Mouse (Mus musculus): ENCODE measurements around the gene Trip4. TPM values are rescaled to one million over a fixed set of nuclear protein-coding genes. Genes with fewer than 3 reads are reported as not detected.
A peak's percentile ranks its signal among the peaks of the same experiment; 100 is the strongest.

The Trip4 gene
- total RNA-seq, 2 experiments from 2014 or later, result 38.1 to 41.6 TPM

GRCm38 (mm10) chr9:65833640-65834039 is 75.0 kb downstream of the Trip4 start:
- DNase-seq, result no peak

- DNase-seq, result no peak
These were observed 75.4 kb downstream of the Trip4 start for GRCm38 (mm10) chr9:65833230-65833629.

- DNase-seq, result no peak
These were observed 76.6 kb downstream of the Trip4 start for GRCm38 (mm10) chr9:65832041-65832440.

- DNase-seq, result no peak
These were observed 77.4 kb downstream of the Trip4 start for GRCm38 (mm10) chr9:65831164-65831563.

- DNase-seq, result no peak
These were observed 78.3 kb downstream of the Trip4 start for GRCm38 (mm10) chr9:65830255-65830654.

- no peak for DNase-seq
These were observed 79.2 kb downstream of the Trip4 start for GRCm38 (mm10) chr9:65829410-65829809.

- no peak for DNase-seq
These were observed 80.1 kb downstream of the Trip4 start for GRCm38 (mm10) chr9:65828511-65828910.

- no peak for DNase-seq
These were observed 80.6 kb downstream of the Trip4 start for GRCm38 (mm10) chr9:65828016-65828403.

- DNase-seq, result peak; percentile 93 to 95
These were observed 81.1 kb downstream of the Trip4 start, which contains the start of gene Zfp609 for GRCm38 (mm10) chr9:65827344-65828015. Gene Zfp609, minus strand, starts transcription at chr9:65827564.

- peak; percentile 22 to 60 for DNase-seq
These were observed 81.8 kb downstream of the Trip4 start for GRCm38 (mm10) chr9:65826588-65827343.

GRCm38 (mm10) chr9:65826226-65826587 is 82.4 kb downstream of the Trip4 start:
- DNase-seq, result peak; percentile 11 to 24

- no peak for DNase-seq
These were observed 84.7 kb downstream of the Trip4 start for GRCm38 (mm10) chr9:65823716-65824462.

- no peak for DNase-seq
These were observed 86.6 kb downstream of the Trip4 start for GRCm38 (mm10) chr9:65822011-65822410.

- no peak for DNase-seq
These were observed 88.3 kb downstream of the Trip4 start for GRCm38 (mm10) chr9:65820301-65820700.

GRCm38 (mm10) chr9:65818402-65818801 is 90.2 kb downstream of the Trip4 start:
- no peak for DNase-seq

GRCm38 (mm10) chr9:65812841-65813240 is 95.8 kb downstream of the Trip4 start:
- no peak for DNase-seq

GRCm38 (mm10) chr9:65811784-65812183 is 96.8 kb downstream of the Trip4 start:
- no peak for DNase-seq

- no peak for DNase-seq
These were observed 100.8 kb downstream of the Trip4 start for GRCm38 (mm10) chr9:65807818-65808217.

- DNase-seq, result peak in 1 of 2 experiments; percentile 15
These were observed 101.3 kb downstream of the Trip4 start for GRCm38 (mm10) chr9:65807251-65807650.

- no peak for DNase-seq
These were observed 108.8 kb downstream of the Trip4 start for GRCm38 (mm10) chr9:65799770-65800169.

- no peak for DNase-seq
These were observed 112.9 kb downstream of the Trip4 start for GRCm38 (mm10) chr9:65795651-65796050.

GRCm38 (mm10) chr9:65794313-65794712 is 114.3 kb downstream of the Trip4 start:
- DNase-seq, result no peak

GRCm38 (mm10) chr9:65793506-65793905 is 115.1 kb downstream of the Trip4 start:
- no peak for DNase-seq

Measured in layer of hippocampus, postnatal 36 days (tissue).